Comparison of ENCODE assay signal across 8 mouse cellular contexts in genomic region chr14:54059776-54060175, GRCm38 (mm10).
A peak's percentile ranks its signal among the peaks of the same experiment; 100 is the strongest.
DNase-seq lines count a peak whose midpoint lies in the region; ATAC-seq lines count a peak whose summit lies in the region.

No protein-coding gene starts in this region.

- H3K9me3 ChIP-seq in forebrain, embryonic 13.5 days (replicated peaks), result no peaks in the 10 kb centered on the region
- no peaks in the 10 kb centered on the region for H3K9me3 ChIP-seq in hindbrain, embryonic 14.5 days (ENCODE audit: control insufficient read depth, low read length)

- no peak overlapping the region for H3K4me3 ChIP-seq in forebrain, embryonic 13.5 days
- H3K4me3 ChIP-seq in hindbrain, embryonic 14.5 days (replicated peaks; ENCODE audit: low read length), result no peak overlapping the region

- H3K4me2 ChIP-seq in forebrain, embryonic 13.5 days, result no peak overlapping the region
- H3K4me2 ChIP-seq in hindbrain, embryonic 14.5 days (replicated peaks), result 0 out of 2 replicates have a peak overlapping the region, but pooled peaks have one; percentile 2

- 24% methylated on average over 4 of the region's 4 CpGs for WGBS in forebrain, embryonic 13.5 days
- WGBS in hindbrain, embryonic 14.5 days, result 23% methylated on average over 4 of the region's 4 CpGs

- peak; percentile 61 for DNase-seq in Muller cell, postnatal 12 days (ENCODE audit: inconsistent ontology term)
- DNase-seq in c-Kit-positive CD71-positive TER-119-positive erythroid progenitor cells, embryonic 14.5 days (ENCODE audit: low spot score), result peak; percentile 73
- peak; percentile 97 for DNase-seq in hindbrain, embryonic 14.5 days (ENCODE audit: low spot score)
- DNase-seq in layer of hippocampus, postnatal 14 days (ENCODE audit: low spot score in 2 of 2), result peak; percentile 78 to 93
- DNase-seq in right cerebral cortex, postnatal 10 days (ENCODE audit: low spot score in 2 of 2), result peak; percentile 92
- peak; percentile 57 for DNase-seq in yolk sac, embryonic 10.5 days (ENCODE audit: low spot score)

- no peaks in the 10 kb centered on the region for H3K36me3 ChIP-seq in forebrain, embryonic 13.5 days (ENCODE audit: poor library complexity, severe bottlenecking)
- H3K36me3 ChIP-seq in hindbrain, embryonic 14.5 days (replicated peaks; ENCODE audit: control insufficient read depth, insufficient read depth), result no peaks in the 10 kb centered on the region

- H3K9ac ChIP-seq in forebrain, embryonic 13.5 days, result no peak overlapping the region
- H3K9ac ChIP-seq in hindbrain, embryonic 14.5 days, result peak overlapping the region; percentile 13; the same call in 1 of the 2 replicates

- H3K4me1 ChIP-seq in forebrain, embryonic 13.5 days, result peaks cover 13% of the 10 kb centered on the region
- H3K4me1 ChIP-seq in hindbrain, embryonic 14.5 days (replicated peaks; ENCODE audit: control insufficient read depth, insufficient read depth, low read length), result peaks cover 29% of the 10 kb centered on the region

- peak; percentile 91 for ATAC-seq in forebrain, embryonic 13.5 days
- peak; percentile 85 for ATAC-seq in hindbrain, embryonic 14.5 days (ENCODE audit: low FRiP score)
- ATAC-seq in megakaryocyte-erythroid progenitor cell, adult 5-6 weeks (replicated peaks; ENCODE audit: low FRiP score, low TSS enrichment, poor library complexity, severe bottlenecking), result peak; percentile 84

- peak overlapping the region; percentile 67; the same call in 1 of the 2 replicates for H3K27ac ChIP-seq in forebrain, embryonic 13.5 days
- peak overlapping the region; percentile 68 for H3K27ac ChIP-seq in hindbrain, embryonic 14.5 days

- no peaks in the 10 kb centered on the region for H3K27me3 ChIP-seq in forebrain, embryonic 13.5 days
- no peaks in the 10 kb centered on the region for H3K27me3 ChIP-seq in hindbrain, embryonic 14.5 days (ENCODE audit: control insufficient read depth, insufficient read depth, low read length)
